Mouse (Mus musculus) erythroid progenitor cell, adult 5-6 weeks (primary cell): Measurements from ENCODE around the gene Reg4. TPM values are rescaled to one million over a fixed set of nuclear protein-coding genes. Genes with fewer than 3 reads are reported as not detected.

Source experiments
- ATAC-seq: replicated peaks from 2 replicates; pipeline ENCODE4 v1.8.0; 2016; ENCODE audit warnings: moderate number of reproducible peaks, mild to moderate bottlenecking, moderate TSS enrichment, inconsistent platforms; ENCODE audit not compliant: poor library complexity, low FRiP score, severe bottlenecking
- total RNA-seq, 2 experiments: library from RNA; stranded (forward) in 1 of 2; stranded (reverse) in 1 of 2; fragments of 150-400 nt in 1 of 2; fragments of 186-747, 209-891 nt in 1 of 2; gene quantifications; 2 replicates each; pipeline versions ENCODE4 v1.2.3 to v1.2.4; 2015 to 2017; ENCODE audit warnings: low replicate concordance in 2 of 2

The Reg4 gene
- total RNA-seq (2015; ENCODE audit: low replicate concordance) = not detected in 2 replicates
- total RNA-seq (2017; ENCODE audit: low replicate concordance) = not detected in 2 replicates

GRCm38 (mm10) chr3:98221856-98222255 lies at the start of gene Reg4:
TSS of gene Reg4 (plus strand) at chr3:98222156.
- ATAC-seq = no peak

DNA sequence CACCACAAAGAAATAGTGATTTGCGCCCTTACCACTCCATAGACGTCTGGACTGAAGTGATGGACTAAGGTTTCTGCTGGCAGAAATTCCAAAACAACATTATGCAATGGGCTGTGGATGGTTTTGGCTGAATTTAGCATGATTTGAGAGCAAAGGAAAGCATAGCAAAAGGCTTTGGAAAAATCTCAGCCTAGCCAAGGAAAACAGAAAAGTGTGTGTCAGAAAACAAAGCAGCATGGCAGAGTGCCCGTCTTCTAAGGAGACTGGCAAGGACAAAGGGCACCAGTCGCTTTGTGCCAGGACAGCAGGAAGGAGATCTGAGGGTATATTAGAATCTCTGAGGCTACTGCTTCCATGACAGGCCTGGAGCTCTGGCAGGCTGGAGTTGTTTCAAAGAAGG lies 43.6 kb upstream of the Reg4 start:
- no peak for ATAC-seq

DNA sequence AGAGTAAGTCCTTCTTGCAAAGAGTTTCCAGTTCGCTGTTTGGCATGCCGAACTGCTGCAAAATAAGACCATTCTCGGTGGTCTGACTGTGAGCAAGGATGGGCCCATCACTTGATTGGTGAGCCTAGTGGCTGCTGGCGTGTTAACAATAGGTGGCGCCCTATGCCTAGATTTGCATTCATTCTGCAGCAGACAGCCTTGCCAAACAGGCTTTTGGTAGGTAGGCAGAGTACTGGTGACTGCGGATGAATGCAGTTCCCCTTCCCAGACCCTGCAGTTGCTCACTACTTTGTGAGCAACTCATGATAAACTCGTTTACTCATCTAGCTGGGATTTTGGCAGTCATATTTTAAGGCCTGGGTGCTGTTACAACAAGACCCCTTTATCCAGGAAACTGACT lies 41.2 kb upstream of the Reg4 start:
- ATAC-seq = no peak

DNA sequence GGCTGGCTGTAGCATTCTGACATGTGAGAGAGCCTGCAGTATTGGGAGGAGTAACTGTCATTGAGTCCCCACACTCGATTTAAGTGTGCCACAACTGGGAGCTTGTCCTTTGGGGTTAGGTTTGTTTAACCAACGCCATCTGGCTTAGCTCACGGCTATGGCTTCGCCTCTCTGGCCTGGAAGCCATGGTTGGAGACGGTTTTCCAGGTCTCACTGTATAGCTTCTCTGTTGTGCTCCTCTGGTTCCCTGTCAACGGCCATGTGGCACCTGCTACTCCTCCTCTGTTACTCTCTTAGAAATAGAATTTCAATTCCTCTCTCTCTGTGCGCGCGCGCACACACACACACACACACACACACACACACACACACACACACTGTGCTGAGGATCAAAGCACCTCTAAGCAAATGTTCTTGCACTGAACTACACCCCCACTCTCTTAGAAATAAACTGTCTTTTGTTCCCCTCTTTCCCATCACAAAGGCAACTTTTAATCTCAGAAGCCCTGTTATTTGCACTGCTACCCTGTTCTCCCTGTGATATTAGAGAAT lies 36.7 kb upstream of the Reg4 start:
- no peak for ATAC-seq

GRCm38 (mm10) chr3:98187777-98188176 lies 34.2 kb upstream of the Reg4 start:
- ATAC-seq = no peak

DNA sequence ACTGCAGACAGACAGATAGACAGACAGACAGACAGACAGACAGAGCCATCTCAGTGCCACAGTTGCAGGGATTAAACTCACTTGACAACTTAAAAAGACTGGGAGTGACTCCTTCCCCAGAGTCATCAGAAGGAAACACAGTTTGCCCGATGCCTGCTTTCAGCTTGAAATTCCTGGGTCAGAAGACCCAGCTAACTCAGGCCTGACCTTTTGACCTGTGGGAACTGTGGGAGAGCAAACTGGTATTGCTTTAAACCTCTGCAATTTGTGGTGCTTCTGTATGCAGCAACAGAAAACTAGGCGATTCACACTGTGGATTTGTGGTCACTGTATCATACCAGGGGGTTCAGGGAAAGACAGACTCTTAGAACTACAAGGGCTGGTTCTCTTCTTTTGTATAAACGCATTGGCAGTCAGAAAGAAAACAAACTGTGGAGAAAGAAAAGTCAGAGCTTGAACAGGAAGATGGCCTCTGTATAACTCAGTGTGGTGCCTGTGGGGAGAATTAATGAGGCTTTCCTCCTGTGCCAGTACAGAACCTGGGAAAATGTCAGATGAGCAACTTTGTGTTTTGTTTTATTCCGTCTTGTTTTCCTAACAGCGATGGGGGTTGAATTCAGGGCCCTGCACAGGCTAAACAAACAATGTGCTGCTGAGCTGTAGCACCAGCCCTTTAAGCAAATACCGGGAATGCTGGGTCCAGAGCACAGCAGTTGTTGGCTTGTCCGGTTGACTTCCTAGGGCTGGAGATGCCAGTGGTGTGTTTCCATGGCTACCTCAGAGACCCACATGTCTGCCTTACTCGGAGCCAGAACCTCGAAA lies 24.0 kb upstream of the Reg4 start:
- no peak for ATAC-seq

DNA sequence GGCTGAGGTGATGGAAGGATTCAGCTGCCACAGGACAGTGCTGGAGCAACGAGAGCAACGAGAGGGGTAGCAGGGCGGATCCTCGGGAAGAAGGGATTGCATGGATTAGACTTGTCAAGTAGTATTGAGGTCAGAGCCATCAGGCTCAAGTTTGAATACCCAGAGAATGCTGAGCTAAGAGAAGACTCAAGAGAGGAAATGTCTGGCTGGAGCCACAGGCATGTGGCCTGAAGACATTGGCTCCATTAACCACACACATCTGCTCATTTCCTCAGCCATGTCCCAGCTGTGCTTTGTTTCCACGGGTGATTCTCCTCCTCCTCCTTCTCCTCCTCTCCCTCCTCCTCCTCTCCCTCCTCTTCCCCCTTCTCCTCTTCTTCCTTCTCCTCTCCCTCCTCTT lies 22.2 kb upstream of the Reg4 start:
- no peak for ATAC-seq

- no peak for ATAC-seq
Measured at GRCm38 (mm10) chr3:98203282-98203681, 18.7 kb upstream of the Reg4 start.

DNA sequence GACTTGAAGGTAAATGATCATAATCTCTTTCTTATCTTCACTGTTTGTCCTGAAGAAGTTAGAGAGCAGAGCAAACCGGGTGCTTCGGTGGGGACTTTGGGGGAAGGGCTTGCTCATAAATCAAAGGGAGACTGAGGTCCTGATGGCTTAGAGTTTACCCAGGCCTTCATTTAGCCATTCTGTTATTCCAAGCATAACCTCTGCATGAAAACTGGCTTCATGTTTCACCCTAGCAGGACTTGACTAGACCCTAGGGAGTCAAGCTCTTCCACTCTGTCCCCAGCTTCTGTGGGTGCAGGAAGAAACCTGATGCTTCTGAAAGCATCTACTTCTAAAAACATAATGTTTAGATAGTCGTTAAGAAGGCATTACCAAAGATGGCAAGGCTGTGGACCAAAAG lies 15.0 kb upstream of the Reg4 start:
- ATAC-seq = no peak

GRCm38 (mm10) chr3:98209161-98209560 lies 12.8 kb upstream of the Reg4 start:
- no peak for ATAC-seq

DNA sequence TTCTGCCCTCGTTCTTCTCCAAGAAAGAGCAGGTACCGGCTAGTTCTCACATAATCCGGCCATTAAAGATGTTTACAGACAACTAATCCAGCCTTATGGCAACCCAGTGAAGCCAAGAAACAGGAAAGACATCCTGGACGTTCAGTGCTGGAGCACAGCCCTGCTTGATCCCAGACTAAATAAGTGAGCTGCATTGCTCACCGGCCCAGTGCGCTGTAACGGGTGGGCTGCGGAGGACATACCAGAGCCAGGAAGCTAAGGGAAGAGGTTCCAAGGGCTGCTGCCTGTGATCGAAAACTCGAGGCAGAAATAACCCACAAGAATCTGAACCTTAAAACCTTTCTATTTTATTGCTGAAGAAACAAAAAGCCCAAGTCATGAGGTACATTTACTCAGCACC lies 11.1 kb upstream of the Reg4 start:
- ATAC-seq = no peak

DNA sequence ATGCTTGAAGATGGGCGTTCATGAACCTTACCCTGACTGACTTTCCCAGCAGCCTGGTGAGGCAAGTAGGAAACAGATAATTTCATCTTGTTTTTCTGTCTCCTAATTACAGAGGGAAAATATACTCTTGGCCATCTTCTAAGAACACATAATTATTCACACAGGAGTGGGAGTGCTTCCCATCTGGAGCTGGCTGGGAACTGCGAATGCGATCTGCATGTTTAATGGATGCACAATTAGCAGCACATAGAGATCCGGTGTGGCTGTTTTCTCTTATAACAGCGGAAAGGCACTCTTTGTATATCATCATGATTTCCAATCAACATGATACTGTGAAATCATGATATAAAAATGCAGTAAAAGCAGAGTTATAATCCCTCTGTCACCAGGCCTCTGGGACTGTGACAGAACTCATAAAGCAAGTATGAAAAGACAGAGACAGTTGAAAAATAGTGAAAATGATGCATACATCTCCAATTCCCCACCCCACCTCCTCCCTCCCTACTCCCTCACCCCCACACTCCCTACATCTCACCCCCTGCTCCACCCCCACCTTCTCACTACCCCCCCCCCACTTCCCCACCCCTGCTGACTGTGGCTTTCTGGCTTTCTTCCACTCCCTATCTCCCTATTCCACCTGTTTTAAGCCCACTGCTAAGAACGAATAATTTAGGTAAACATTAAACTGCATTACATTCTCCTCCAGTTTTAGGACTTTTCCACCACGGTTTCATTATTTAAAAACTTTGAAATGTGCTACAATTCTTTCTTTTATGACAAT lies 10.5 kb upstream of the Reg4 start:
- ATAC-seq = no peak

GRCm38 (mm10) chr3:98216296-98216695 lies 5.7 kb upstream of the Reg4 start:
- ATAC-seq = no peak

GRCm38 (mm10) chr3:98223263-98223662 lies 1.3 kb downstream of the Reg4 start:
- no peak for ATAC-seq

DNA sequence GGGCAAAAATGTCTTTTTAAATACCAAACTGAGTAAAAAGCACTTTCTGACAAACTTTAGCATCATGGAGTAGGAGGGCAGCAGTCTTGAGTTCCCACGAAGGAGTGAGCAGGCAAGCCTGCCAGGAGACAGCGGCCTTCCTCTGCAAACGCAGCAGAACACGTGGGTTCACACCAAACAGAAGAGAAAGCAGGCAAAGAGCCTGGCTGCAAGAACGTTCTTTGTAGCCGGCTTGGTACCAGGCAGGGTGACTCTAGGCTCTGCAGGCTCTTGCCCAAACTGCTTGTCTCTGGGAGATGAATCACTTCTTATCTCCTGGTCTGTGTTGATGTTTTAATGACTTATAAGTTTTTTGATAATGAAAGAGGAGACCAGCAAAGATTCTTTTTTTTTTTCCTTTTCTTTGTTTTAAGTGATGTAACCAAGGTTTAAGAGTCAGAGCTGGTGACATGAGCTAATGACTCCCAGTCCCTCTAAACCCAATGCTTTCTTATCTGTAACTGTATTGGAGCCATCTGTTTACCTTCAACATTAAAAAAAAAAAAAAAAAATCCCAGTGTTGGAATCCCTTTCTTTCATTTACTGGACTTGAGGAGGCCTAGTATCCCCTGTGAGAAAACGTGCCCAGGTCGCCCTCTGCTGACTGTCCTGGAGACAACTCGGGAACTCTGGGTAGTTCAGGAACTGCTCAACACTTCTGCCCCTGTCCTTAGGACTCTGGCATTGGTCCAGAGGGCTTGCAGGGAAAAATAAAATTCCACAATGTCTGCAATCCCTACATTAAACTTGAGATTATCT lies 2.0 kb downstream of the Reg4 start:
- ATAC-seq = no peak

GRCm38 (mm10) chr3:98224975-98225374 lies 3.0 kb downstream of the Reg4 start:
- no peak for ATAC-seq

GRCm38 (mm10) chr3:98225746-98226145 lies 3.8 kb downstream of the Reg4 start:
- no peak for ATAC-seq

GRCm38 (mm10) chr3:98226988-98227610 lies 5.1 kb downstream of the Reg4 start:
- ATAC-seq = peak; percentile 78

- no peak for ATAC-seq
Measured at GRCm38 (mm10) chr3:98227763-98228162, 5.8 kb downstream of the Reg4 start.

DNA sequence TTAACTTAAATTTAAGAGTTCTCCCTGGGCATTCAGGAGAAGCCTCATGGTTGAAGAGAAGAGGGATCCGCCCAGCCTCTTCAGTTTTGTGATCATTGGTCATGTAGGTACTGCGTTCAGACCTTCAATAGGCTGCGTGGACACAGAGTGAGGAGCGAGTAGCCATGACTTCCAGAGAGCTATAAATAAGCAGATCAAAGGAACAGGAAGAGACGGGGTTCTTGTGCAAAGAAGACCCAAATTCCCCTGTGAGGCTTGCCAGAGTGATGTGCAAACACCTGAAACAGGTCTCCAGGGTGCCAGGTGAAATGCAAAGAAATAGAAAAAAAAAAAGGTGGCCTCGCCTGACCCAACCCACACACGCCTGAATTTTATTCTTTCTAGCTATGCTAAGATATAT lies 8.0 kb downstream of the Reg4 start:
- ATAC-seq = no peak
